Mouse (Mus musculus): ENCODE measurements around the gene Rpsa. TPM values are rescaled to one million over a fixed set of nuclear protein-coding genes. Genes with fewer than 3 reads are reported as not detected.

Gene Rpsa
- total and polyA plus RNA-seq, 3 experiments = 3,563 to 4,053 (median 3,991) TPM

DNA sequence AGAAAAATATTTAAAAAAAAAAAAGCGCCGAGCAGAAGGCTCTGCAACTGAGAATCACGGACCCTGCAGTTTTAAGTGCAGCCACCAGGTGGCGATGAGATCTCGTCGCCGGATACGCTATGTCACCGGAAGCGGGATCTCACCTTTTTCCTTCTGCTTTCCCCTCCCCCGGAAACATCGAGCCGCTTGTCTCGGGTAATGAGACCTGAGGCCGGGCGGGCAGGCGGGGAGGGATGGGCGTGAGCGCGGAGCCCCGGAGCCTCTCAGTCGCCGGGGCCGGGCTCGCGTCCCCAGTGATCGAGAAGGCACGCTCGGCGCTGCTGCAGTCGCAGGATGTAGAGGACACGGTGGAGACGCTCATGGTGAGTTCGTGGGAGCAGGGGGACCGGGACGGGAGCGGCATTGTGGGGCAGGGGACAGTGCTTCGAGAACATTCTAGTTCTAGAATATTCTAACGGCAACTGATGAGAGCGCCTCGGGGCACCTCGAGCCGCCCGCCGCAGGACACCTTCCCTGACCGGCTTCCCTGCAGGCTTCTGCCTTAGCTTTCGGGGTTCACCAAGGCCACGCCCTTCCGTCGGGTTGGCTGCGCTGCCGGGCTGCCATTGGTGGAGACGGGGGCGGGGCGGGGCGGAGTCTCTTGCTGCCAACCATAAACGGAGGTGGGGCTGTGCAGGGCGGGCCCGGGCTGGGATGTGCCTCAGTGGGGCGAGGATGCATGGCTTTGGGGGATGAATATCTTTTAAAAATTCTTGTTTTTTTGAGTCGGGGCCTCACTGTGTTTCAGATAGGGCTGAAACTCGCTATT, 17.1 kb upstream of the Rpsa start, which contains the start of gene Slc25a38 (continued):
- peak; percentile 80 for TF ChIP-seq HCFC1 (IDR thresholded peaks at IDR 0.05; ENCODE audit: low read depth, low read length)

DNA sequence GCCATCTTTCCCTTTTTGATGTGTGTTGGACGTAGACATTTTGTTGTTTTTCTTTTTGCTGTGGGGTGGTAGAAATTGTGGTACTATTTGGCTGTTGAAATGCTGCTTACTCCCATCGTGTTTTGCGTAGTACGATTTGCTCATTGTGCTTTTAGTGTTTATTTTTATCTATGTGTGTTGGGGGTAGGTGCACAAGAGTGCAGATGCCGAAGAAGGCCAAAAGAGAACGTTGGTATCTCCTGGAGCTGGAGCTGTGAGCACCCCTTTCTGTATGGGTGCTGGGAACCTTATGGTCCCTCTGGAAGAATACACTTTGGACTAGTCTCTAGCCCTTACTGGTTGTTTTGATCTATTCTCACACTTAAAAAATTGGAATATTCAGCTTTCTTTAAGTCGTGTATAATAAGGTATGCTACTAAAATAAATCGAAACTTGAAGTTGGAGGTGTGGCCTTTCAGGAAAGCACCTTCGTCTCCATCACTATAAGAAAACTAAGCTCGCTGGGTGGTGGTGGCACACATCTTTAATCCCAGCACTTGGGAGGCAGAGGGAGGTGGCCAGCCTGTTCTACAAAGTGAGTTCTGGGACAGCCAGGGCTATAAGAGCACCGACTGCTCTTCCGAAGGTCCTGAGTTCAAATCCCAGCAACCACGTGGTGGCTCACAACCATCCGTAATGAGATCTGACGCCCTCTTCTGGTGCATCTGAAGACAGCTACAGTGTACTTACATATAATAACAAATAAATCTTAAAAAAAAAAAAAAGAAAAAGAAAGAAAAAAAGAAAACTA, 16.1 kb upstream of the Rpsa start:
- peak overlapping the region; percentile 96 for H3K4me2 ChIP-seq (ENCODE audit: insufficient read depth, low read depth, poor library complexity, severe bottlenecking)
- no peaks in the 10 kb centered on the region for H3K27me3 ChIP-seq (replicated peaks)
- in situ Hi-C loops (cut with MboI; ENCODE audit: low pct_ligation_motif_present, low pct_unique_long_range_greater_than_20kb, low sequenced_read_pairs) (no loop called here), dilution Hi-C loops (cut with MboI; ENCODE audit: extremely low pct_ligation_motif_present, extremely low pct_unique_long_range_greater_than_20kb, low sequenced_read_pairs) (no loop called here)
- H3K79me2 ChIP-seq (replicated peaks; ENCODE audit: control insufficient read depth, extremely low read depth, insufficient read depth, poor library complexity, severe bottlenecking) = peaks cover 13% of the 10 kb centered on the region
- no peak for TF ChIP-seq CTCF (conservative IDR thresholded peaks at IDR 0.05 in 1 of 2, IDR thresholded peaks at IDR 0.05 in 1 of 2; ENCODE audit: low read depth in 2 of 2, low read length in 2 of 2)
- TF ChIP-seq BHLHE40 (IDR thresholded peaks at IDR 0.05; ENCODE audit: low read depth, low read length) = no peak
- TF ChIP-seq MYC (IDR thresholded peaks at IDR 0.05; ENCODE audit: low read depth, low read length) = peak; percentile 51; the same call in 1 of the 2 replicates
- no peaks in the 10 kb centered on the region for H3K9me3 ChIP-seq (replicated peaks; ENCODE audit: low read length)
- peak overlapping the region; percentile 58 for H3K9ac ChIP-seq (ENCODE audit: insufficient read depth, low read depth)
- peak overlapping the region; percentile 77 for H3K27ac ChIP-seq (ENCODE audit: insufficient read depth, low read depth)
- H3K4me1 ChIP-seq (ENCODE audit: control insufficient read depth in 1 of 2, insufficient read depth in 2 of 2) = peaks cover 12 to 24% of the 10 kb centered on the region in 2 experiments; a peak in 3 of 4 replicates
- H3K36me3 ChIP-seq (replicated peaks in 1 of 2; ENCODE audit: control insufficient read depth in 1 of 2, insufficient read depth in 1 of 2, low read length in 1 of 2) = peaks cover 0 to 9% of the 10 kb centered on the region in 2 experiments
- H3K4me3 ChIP-seq (replicated peaks in 1 of 3; ENCODE audit: low read depth in 2 of 3, low read length in 2 of 3, poor library complexity in 1 of 3) = peak overlapping the region; percentile 62 to 87 (median 71)
- DNase-seq (ENCODE audit: extremely low read depth) = no peak

GRCm38 (mm10) chr9:120112472-120112871, 15.0 kb upstream of the Rpsa start:
- H3K27ac ChIP-seq (ENCODE audit: insufficient read depth, low read depth) = no peak overlapping the region
- in situ Hi-C loops (cut with MboI; ENCODE audit: low pct_ligation_motif_present, low pct_unique_long_range_greater_than_20kb, low sequenced_read_pairs) (no loop called here), dilution Hi-C loops (cut with MboI; ENCODE audit: extremely low pct_ligation_motif_present, extremely low pct_unique_long_range_greater_than_20kb, low sequenced_read_pairs) (no loop called here)
- peaks cover 4 to 18% of the 10 kb centered on the region in 2 experiments for H3K36me3 ChIP-seq (replicated peaks in 1 of 2; ENCODE audit: control insufficient read depth in 1 of 2, insufficient read depth in 1 of 2, low read length in 1 of 2)
- no peaks in the 10 kb centered on the region for H3K27me3 ChIP-seq (replicated peaks)
- H3K4me1 ChIP-seq (ENCODE audit: control insufficient read depth in 1 of 2, insufficient read depth in 2 of 2) = peaks cover 12 to 35% of the 10 kb centered on the region in 2 experiments; a peak in 3 of 4 replicates
- H3K9me3 ChIP-seq (replicated peaks; ENCODE audit: low read length) = no peaks in the 10 kb centered on the region
- TF ChIP-seq RCOR1 (conservative IDR thresholded peaks at IDR 0.05; ENCODE audit: low read depth, low read length) = no peak
- TF ChIP-seq USF1 (IDR thresholded peaks at IDR 0.05; ENCODE audit: low read depth, low read length) = no peak
- no peak for TF ChIP-seq RAD21 (IDR thresholded peaks at IDR 0.05; ENCODE audit: low read depth, low read length)
- no peak for TF ChIP-seq NRF1 (IDR thresholded peaks at IDR 0.05; ENCODE audit: low read depth, low read length)
- no peak for TF ChIP-seq CTCF (conservative IDR thresholded peaks at IDR 0.05 in 1 of 2, IDR thresholded peaks at IDR 0.05 in 1 of 2; ENCODE audit: low read depth in 2 of 2, low read length in 2 of 2)
- no peak for TF ChIP-seq HCFC1 (IDR thresholded peaks at IDR 0.05; ENCODE audit: low read depth, low read length)
- TF ChIP-seq JUN (IDR thresholded peaks at IDR 0.05; ENCODE audit: insufficient read depth, low read depth, low read length) = no peak
- H3K9ac ChIP-seq (ENCODE audit: insufficient read depth, low read depth) = no peak overlapping the region
- H3K79me2 ChIP-seq (replicated peaks; ENCODE audit: control insufficient read depth, extremely low read depth, insufficient read depth, poor library complexity, severe bottlenecking) = peaks cover 13% of the 10 kb centered on the region
- DNase-seq (ENCODE audit: extremely low read depth) = no peak
- no peak overlapping the region for H3K4me2 ChIP-seq (ENCODE audit: insufficient read depth, low read depth, poor library complexity, severe bottlenecking)
- no peak overlapping the region for H3K4me3 ChIP-seq (replicated peaks in 1 of 3; ENCODE audit: low read depth in 2 of 3, low read length in 2 of 3, poor library complexity in 1 of 3)
